ENCODE assay signal across 7 mouse cellular contexts in genomic region chr17:63849566-63849965, GRCm38 (mm10). TPM values are rescaled to one million over a fixed set of nuclear protein-coding genes. Genes with fewer than 3 reads are reported as not detected.
DNase-seq lines count a peak whose midpoint lies in the region; ATAC-seq and TF ChIP-seq lines count a peak whose summit lies in the region.

No protein-coding gene starts in this region.

- H3K27me3 ChIP-seq in embryonic facial prominence, embryonic 12.5 days = no peaks in the 10 kb centered on the region
- H3K27me3 ChIP-seq in kidney, adult 2 months (replicated peaks; ENCODE audit: control insufficient read depth, insufficient read depth, low read length) = no peaks in the 10 kb centered on the region; the same call in 1 of the 2 replicates
- H3K27me3 ChIP-seq in limb, embryonic 12.5 days = no peaks in the 10 kb centered on the region
- H3K27me3 ChIP-seq in midbrain, embryonic 14.5 days (ENCODE audit: control insufficient read depth, insufficient read depth, low read length) = no peaks in the 10 kb centered on the region
- H3K27me3 ChIP-seq in spleen, adult 2 months (ENCODE audit: control insufficient read depth, insufficient read depth, low read length) = peaks cover 6% of the 10 kb centered on the region; the same call in 1 of the 2 replicates

- 2% methylated on average over 18 of the region's 22 CpGs for WGBS in embryonic facial prominence, embryonic 12.5 days
- WGBS in kidney, adult 2 months = 1% methylated on average over 22 of the region's 22 CpGs
- 0% methylated on average over 22 of the region's 22 CpGs for WGBS in limb, embryonic 12.5 days
- WGBS in midbrain, embryonic 14.5 days = under 1% methylated on average over 22 of the region's 22 CpGs
- WGBS in spleen, adult 2 months = 2% methylated on average over 22 of the region's 22 CpGs

- ATAC-seq in embryonic facial prominence, embryonic 12.5 days (ENCODE audit: insufficient number of reproducible peaks, insufficient read depth, low FRiP score, low TSS enrichment) = peak; percentile 99
- ATAC-seq in limb, embryonic 12.5 days (ENCODE audit: insufficient number of reproducible peaks, insufficient read depth, low FRiP score, low TSS enrichment, low read depth) = peak; percentile 100
- ATAC-seq in midbrain, embryonic 14.5 days (ENCODE audit: low FRiP score, low TSS enrichment) = peak; percentile 99

- H3K4me1 ChIP-seq in embryonic facial prominence, embryonic 12.5 days = 0 out of 2 replicates have a peak, but pooled peaks cover 3% of the 10 kb centered on the region
- H3K4me1 ChIP-seq in kidney, adult 2 months (ENCODE audit: control insufficient read depth, insufficient read depth, low read length) = no peaks in the 10 kb centered on the region
- no peaks in the 10 kb centered on the region for H3K4me1 ChIP-seq in limb, embryonic 12.5 days (replicated peaks)
- no peaks in the 10 kb centered on the region for H3K4me1 ChIP-seq in midbrain, embryonic 14.5 days (ENCODE audit: control insufficient read depth, insufficient read depth, low read length)
- no peaks in the 10 kb centered on the region for H3K4me1 ChIP-seq in spleen, adult 2 months (ENCODE audit: control insufficient read depth, insufficient read depth, insufficient read length)

- TF ChIP-seq POLR2A in kidney, adult 2 months (IDR thresholded peaks at IDR 0.05; ENCODE audit: low read depth, low read length) = peak; percentile 29
- no peak for TF ChIP-seq POLR2A in spleen, adult 2 months (IDR thresholded peaks at IDR 0.05; ENCODE audit: low read depth, low read length)

- no peaks in the 10 kb centered on the region for H3K9me3 ChIP-seq in embryonic facial prominence, embryonic 12.5 days
- H3K9me3 ChIP-seq in limb, embryonic 12.5 days = no peaks in the 10 kb centered on the region
- no peaks in the 10 kb centered on the region for H3K9me3 ChIP-seq in midbrain, embryonic 14.5 days (ENCODE audit: control insufficient read depth, low read length)

- peak overlapping the region; percentile 77 for H3K9ac ChIP-seq in embryonic facial prominence, embryonic 12.5 days
- peak overlapping the region; percentile 71 for H3K9ac ChIP-seq in limb, embryonic 12.5 days (replicated peaks)
- peak overlapping the region; percentile 80 for H3K9ac ChIP-seq in midbrain, embryonic 14.5 days (replicated peaks; ENCODE audit: low read length)

- peak overlapping the region; percentile 54 for H3K27ac ChIP-seq in embryonic facial prominence, embryonic 12.5 days
- H3K27ac ChIP-seq in kidney, adult 2 months (ENCODE audit: insufficient read depth, low read depth, low read length) = peak overlapping the region; percentile 36; the same call in 1 of the 2 replicates
- H3K27ac ChIP-seq in limb, embryonic 12.5 days = peak overlapping the region; percentile 74
- H3K27ac ChIP-seq in midbrain, embryonic 14.5 days (replicated peaks; ENCODE audit: low read depth, low read length) = peak overlapping the region; percentile 73
- no peak overlapping the region for H3K27ac ChIP-seq in spleen, adult 2 months (ENCODE audit: insufficient read depth, low read length)

- H3K4me2 ChIP-seq in embryonic facial prominence, embryonic 12.5 days (replicated peaks) = peak overlapping the region; percentile 56
- peak overlapping the region; percentile 56 for H3K4me2 ChIP-seq in limb, embryonic 12.5 days
- peak overlapping the region; percentile 61 for H3K4me2 ChIP-seq in midbrain, embryonic 14.5 days (ENCODE audit: low read length)

- TF ChIP-seq CTCF in kidney, adult 2 months (conservative IDR thresholded peaks at IDR 0.05; ENCODE audit: insufficient read depth, insufficient read length, low read depth, low read length) = no peak
- TF ChIP-seq CTCF in spleen, adult 2 months (IDR thresholded peaks at IDR 0.05; ENCODE audit: extremely low read depth, insufficient read depth, insufficient read length, insufficient replicate concordance) = no peak

- no peaks in the 10 kb centered on the region for H3K36me3 ChIP-seq in embryonic facial prominence, embryonic 12.5 days
- H3K36me3 ChIP-seq in kidney, adult 2 months (ENCODE audit: control insufficient read depth, insufficient read depth, low read length) = no peaks in the 10 kb centered on the region
- H3K36me3 ChIP-seq in limb, embryonic 12.5 days = no peaks in the 10 kb centered on the region
- no peaks in the 10 kb centered on the region for H3K36me3 ChIP-seq in midbrain, embryonic 14.5 days (ENCODE audit: control insufficient read depth, insufficient read depth, low read length)
- no peaks in the 10 kb centered on the region for H3K36me3 ChIP-seq in spleen, adult 2 months (ENCODE audit: control insufficient read depth, insufficient read depth, low read length)

- peak; percentile 90 to 91 for DNase-seq in adrenal gland, postnatal 36 days
- DNase-seq in heart, adult 18-20 months = peak; percentile 91 to 95
- DNase-seq in kidney, adult 2 months = peak; percentile 90
- DNase-seq in midbrain, embryonic 14.5 days = peak; percentile 91
- peak in 1 of 2 experiments; percentile 25 for DNase-seq in spleen, adult 2 months (ENCODE audit: low read depth in 1 of 2, low spot score in 2 of 2)

- peak overlapping the region; percentile 66 for H3K4me3 ChIP-seq in embryonic facial prominence, embryonic 12.5 days
- H3K4me3 ChIP-seq in kidney, adult 2 months (ENCODE audit: insufficient read depth, low read depth, low read length) = peak overlapping the region; percentile 86
- peak overlapping the region; percentile 65 for H3K4me3 ChIP-seq in limb, embryonic 12.5 days (replicated peaks)
- H3K4me3 ChIP-seq in midbrain, embryonic 14.5 days (replicated peaks; ENCODE audit: low read depth, low read length) = peak overlapping the region; percentile 64
- peak overlapping the region; percentile 46; the same call in 1 of the 2 replicates for H3K4me3 ChIP-seq in spleen, adult 2 months (ENCODE audit: extremely low read depth, insufficient read depth, insufficient read length)

RNA-seq across cellular contexts. Expression of gene Fer, which starts 13.3 kb away (rescaled TPM):
- total RNA-seq in adrenal gland, postnatal 36 days (2021) = 10 to 100 TPM; 18.0 to 23.5 TPM
- 32.2 and 33.4 TPM in 2 replicates for polyA plus RNA-seq in embryonic facial prominence, embryonic 12.5 days (2016; fragmentation: Nextera tagmentation; extraction: Ambion mirVana)
- total RNA-seq in heart, adult 18-20 months (2021) = 10 to 100 TPM; 16.1 to 17.9 TPM
- polyA plus RNA-seq in kidney, adult 2 months (2012; rRNA removed) = 2.1 and 2.7 TPM in 2 replicates
- 27.0 and 27.5 TPM in 2 replicates for polyA plus RNA-seq in limb, embryonic 12.5 days (2016; fragmentation: Nextera tagmentation; extraction: Ambion mirVana)
- 31.0 and 39.5 TPM in 2 replicates for polyA plus RNA-seq in midbrain, embryonic 14.5 days (2014; fragmentation: Nextera tagmentation; extraction: Ambion mirVana)
- 0.50 and 0.56 TPM in 2 replicates for polyA plus RNA-seq in spleen, adult 2 months (2012; rRNA removed)

RNA-seq across cellular contexts. Expression of gene A930002H24Rik, which starts 14.0 kb away (rescaled TPM):
- total RNA-seq in adrenal gland, postnatal 36 days (2021) = 1 to 10 TPM in 1 of 2 experiments, not detected in 1; 1.1 TPM
- polyA plus RNA-seq in embryonic facial prominence, embryonic 12.5 days (2016; fragmentation: Nextera tagmentation; extraction: Ambion mirVana) = 2.7 and 4.7 TPM in 2 replicates
- under 1 TPM in 1 of 2 experiments, not detected in 1; 0.62 TPM for total RNA-seq in heart, adult 18-20 months (2021)
- 0.55 and 1.3 TPM in 2 replicates for polyA plus RNA-seq in kidney, adult 2 months (2012; rRNA removed)
- 1.9 and 4.5 TPM in 2 replicates for polyA plus RNA-seq in limb, embryonic 12.5 days (2016; fragmentation: Nextera tagmentation; extraction: Ambion mirVana)
- 2.3 and 3.1 TPM in 2 replicates for polyA plus RNA-seq in midbrain, embryonic 14.5 days (2014; fragmentation: Nextera tagmentation; extraction: Ambion mirVana)
- 0.43 and 0.82 TPM in 2 replicates for polyA plus RNA-seq in spleen, adult 2 months (2012; rRNA removed)
